Mouse (Mus musculus): ENCODE measurements around the gene Gm12845.
"Not testable (repeated sequence)": the region's sequence is repeated elsewhere in the genome, so short reads cannot be mapped to it uniquely, and the experiment has no call there.

Gm12845 gene

GRCm38 (mm10) chr4:117724112-117724511 is at the start of gene Gm12845:
Gene Gm12845, plus strand, starts transcription at chr4:117724412.
- DNase-seq (ENCODE audit: low spot score) = no peak

GRCm38 (mm10) chr4:117676903-117677302 is 47.3 kb upstream of the Gm12845 start:
- peak; percentile 67 for DNase-seq (ENCODE audit: low spot score)

DNA sequence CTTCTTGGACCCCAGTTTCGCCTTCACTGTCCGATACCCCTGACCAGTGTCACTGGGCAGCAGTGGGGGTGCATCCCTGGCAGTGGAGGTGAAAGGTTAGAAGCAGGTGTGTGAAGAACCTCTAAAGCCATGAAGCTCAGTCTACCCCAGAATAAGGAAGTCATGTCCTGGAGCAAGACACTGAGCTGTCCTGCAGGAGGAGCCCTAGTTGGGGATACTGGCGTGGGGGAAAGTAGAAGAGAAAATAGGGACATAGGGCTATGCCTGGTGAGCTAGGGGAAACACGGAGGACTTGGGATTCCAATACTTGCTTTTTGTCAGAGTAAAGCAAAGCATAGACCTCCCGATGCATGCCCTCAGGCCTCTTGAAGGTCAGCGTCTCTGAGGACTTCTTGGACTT is 43.2 kb upstream of the Gm12845 start:
- DNase-seq (ENCODE audit: low spot score) = no peak

- peak; percentile 69 for DNase-seq (ENCODE audit: low spot score)
Observed at GRCm38 (mm10) chr4:117681931-117682461, 42.2 kb upstream of the Gm12845 start, which contains the start of gene Dmap1. Gene Dmap1, minus strand, starts transcription at chr4:117682273.

DNA sequence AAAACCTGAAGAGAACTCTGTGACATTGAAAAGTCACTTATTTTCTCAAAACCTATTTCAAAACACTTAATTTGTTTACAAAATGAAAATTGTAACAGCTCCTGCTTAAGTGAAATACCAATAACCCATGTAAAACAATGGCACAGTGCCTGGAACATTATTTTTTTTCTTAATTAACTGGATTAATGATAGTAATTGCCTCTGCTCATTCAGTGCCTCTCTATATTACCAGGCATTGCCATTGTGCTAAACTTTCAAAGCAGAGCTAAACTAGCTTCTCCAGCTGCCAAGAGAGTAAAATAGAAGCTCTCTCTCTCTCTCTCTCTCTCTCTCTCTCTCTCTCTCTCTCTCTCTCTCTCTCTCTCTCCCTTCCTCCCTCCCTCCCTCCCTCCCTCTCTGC is 41.7 kb upstream of the Gm12845 start:
- no peak for DNase-seq (ENCODE audit: low spot score)

GRCm38 (mm10) chr4:117683048-117683768 is 41.0 kb upstream of the Gm12845 start:
- DNase-seq (ENCODE audit: low spot score) = no peak

DNA sequence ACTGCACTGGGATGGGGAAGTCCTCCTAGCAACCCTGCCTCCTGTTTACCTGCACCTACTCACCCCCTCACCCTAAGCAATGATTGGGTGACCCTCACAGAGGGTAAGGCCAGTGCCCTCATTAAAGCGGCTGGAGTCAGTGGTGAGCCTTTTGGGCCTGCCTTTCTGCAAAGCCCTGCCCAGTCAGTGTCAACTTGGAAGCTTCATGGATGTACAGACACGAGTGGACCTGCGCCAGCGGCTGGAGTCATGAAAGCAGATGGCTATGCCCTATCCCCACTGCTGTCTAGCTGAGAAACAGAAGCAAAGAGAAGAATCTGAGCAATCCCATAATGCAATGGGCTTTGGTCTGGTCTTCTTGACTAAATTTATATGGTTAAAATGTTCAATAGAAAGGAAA is 37.9 kb upstream of the Gm12845 start:
- DNase-seq (ENCODE audit: low spot score) = no peak

GRCm38 (mm10) chr4:117705361-117705760 is 18.9 kb upstream of the Gm12845 start:
- DNase-seq (ENCODE audit: low spot score) = peak; percentile 31

- no peak for DNase-seq (ENCODE audit: low spot score)
Observed at GRCm38 (mm10) chr4:117708780-117709550, 15.2 kb upstream of the Gm12845 start.

- DNase-seq (ENCODE audit: low spot score) = no peak
Observed at GRCm38 (mm10) chr4:117712314-117712713, 11.9 kb upstream of the Gm12845 start.

DNA sequence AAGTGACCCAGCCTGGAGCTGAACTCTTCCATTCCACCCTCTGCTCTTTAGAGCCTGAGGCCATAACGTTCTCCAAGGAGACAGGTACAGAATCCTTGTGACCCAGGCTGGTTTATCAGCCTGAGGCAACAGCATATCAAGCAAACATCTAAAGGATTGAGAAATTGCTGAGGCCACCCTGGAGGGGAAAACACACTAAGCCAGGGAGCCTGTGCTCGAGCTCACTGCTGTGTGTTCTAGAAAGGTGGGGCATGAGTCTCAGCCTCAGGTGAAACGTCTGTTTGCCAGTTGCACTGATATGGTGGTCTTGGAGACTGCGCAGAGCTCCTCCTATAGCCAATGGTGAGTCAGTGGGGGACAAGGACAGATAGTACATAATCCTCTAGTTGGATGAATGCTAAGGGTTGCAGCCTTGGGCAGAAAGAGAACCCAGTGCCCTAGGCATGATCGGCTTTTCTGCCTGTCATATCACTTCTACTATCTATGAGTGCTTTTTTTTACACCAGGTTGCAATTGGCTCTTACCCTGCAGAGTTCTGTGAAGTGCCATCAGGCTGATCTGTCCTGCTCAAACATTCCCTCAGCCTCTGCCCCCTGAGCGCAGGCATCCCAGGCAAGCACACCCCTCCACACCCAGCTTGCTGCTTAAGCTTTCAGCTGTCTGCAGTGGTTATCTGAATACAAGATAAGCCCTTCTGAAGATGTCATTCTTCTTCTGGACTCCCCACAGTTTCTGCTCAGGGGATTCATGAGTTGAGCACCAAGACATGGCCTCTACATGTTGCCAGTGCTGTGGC is 10.7 kb upstream of the Gm12845 start:
- no peak for DNase-seq (ENCODE audit: low spot score)

GRCm38 (mm10) chr4:117731926-117732325 is 7.7 kb downstream of the Gm12845 start:
- DNase-seq (ENCODE audit: low spot score) = no peak

DNA sequence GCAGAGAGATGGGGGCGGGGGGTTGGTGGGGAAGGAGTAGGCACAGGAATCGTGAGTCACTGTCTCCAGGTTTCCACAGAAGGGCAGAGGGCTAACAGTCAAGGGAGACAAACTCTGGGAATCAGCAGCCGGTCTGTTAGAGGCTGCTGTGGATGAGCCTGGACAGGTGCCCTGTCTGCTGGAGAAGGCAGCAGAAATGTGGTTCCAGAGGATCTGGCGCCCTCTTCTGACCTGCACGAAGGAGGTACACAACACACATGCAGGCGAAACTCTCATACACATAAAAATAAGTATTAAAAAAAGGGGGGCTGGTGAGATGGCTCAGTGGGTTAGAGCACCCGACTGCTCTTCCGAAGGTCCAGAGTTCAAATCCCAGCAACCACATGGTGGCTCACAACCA is 13.3 kb downstream of the Gm12845 start:
- DNase-seq (ENCODE audit: low spot score) = no peak

- DNase-seq (ENCODE audit: low spot score) = not testable (repeated sequence)
Observed at GRCm38 (mm10) chr4:117752469-117752868, 28.3 kb downstream of the Gm12845 start.

DNA sequence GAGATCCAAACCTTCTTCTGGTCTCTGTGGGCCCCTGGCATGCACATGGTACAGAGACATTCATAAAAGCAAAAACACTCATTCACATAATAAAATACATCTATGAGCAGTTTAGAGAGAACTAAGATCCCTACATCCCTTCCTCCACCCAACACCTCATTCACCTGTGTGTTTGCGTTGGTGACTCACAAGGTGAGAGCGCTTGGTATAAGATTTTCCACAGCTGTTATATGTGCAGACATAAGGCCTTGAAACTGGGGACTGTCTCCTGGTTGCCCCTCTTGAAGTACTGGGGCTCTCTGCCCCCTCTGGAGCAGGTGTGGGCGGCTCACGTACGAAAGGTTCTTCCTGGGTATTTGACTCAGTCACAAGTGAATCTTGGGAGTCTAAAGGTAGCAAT is 35.9 kb downstream of the Gm12845 start:
- no peak for DNase-seq (ENCODE audit: low spot score)

DNA sequence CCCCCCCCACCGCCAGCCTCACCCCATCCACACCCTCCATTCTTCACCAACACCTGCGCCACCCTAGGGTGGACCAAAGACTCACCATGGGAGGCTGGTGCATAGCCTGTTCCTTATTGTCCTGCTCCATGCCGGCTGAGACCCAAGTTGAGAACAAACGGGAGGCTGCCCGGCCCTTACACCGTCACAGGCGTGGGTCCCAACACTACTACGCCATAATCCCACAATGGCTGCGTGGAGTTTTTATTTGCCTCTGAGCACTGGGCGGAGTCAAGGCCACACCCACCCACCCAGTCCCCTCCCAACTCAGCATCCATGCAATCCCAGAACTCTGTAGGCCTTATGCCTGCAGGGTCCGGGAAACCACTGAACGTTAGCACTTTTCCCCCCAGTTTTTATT is 41.2 kb downstream of the Gm12845 start, which contains the start of gene Klf17:
Klf17 (minus strand) TSS at position 233 of the 400 bp plus-strand sequence.
- no peak for DNase-seq (ENCODE audit: low spot score)

DNA sequence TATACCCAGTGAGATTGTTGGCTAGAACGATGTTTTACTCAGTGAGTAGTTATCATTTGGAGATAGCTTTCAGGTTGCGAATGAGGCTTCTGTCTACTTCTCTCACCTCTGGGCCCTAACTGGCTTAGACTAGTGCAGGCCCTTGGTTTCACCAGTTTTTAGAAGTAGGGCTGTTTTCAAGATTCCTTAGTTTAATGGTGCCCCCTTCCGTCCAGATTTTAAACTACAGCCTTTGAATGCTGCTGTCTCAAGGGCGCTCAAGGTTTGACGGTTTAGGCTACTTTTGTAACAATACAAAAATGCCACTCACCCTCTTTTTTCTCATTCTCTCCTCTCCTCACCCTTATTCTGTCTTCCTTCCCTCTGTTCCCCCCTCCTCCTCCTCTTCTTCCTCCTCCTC is 46.7 kb downstream of the Gm12845 start:
- peak; percentile 51 for DNase-seq (ENCODE audit: low spot score)

GRCm38 (mm10) chr4:117772960-117773359 is 48.7 kb downstream of the Gm12845 start:
- DNase-seq (ENCODE audit: low spot score) = no peak

All from left cerebral cortex, adult 11 months (tissue).